Mouse (Mus musculus) megakaryocyte, embryonic 14.5 days (primary cell): ENCODE data around the gene Zfp512b. TPM values are rescaled to one million over a fixed set of nuclear protein-coding genes. Genes with fewer than 3 reads are reported as not detected.

Experiments used
- H3K27me3 ChIP-seq: replicated peaks from 2 replicates; pipeline ENCODE3; 2012; ENCODE audit warnings: inconsistent platforms
- H3K36me3 ChIP-seq: replicated peaks from 2 replicates; pipeline ENCODE3; 2012; ENCODE audit warnings: low read length, inconsistent platforms, mixed read lengths
- H3K4me1 ChIP-seq: 2 replicates; pipeline ENCODE4 v1.6.1; 2012; ENCODE audit warnings: inconsistent platforms
- H3K4me3 ChIP-seq: replicated peaks from 2 replicates; pipeline ENCODE3; 2012; ENCODE audit warnings: moderate library complexity, mild to moderate bottlenecking, inconsistent platforms
- H3K9me3 ChIP-seq: 2 replicates; pipeline ENCODE4 v1.6.1; 2012; ENCODE audit warnings: inconsistent platforms
- FLI1 ChIP-seq: IDR thresholded peaks from 2 replicates; pipeline ENCODE4 v1.6.1; 2012; ENCODE audit warnings: low read length, inconsistent platforms, mixed read lengths
- GATA1 ChIP-seq: IDR thresholded peaks from 3 replicates; pipeline ENCODE4 v1.6.1; 2012; ENCODE audit warnings: mixed read lengths, low read length, inconsistent platforms, borderline replicate concordance
- polyA plus RNA-seq: library from polyadenylated mRNA; stranded (reverse); fragments of >175 nt; gene quantifications from 2 replicates; pipeline ENCODE4 v1.2.3, GENCODE M21; 2012; ENCODE audit warnings: low replicate concordance; ENCODE audit not compliant: insufficient read depth

Gene Zfp512b
- polyA plus RNA-seq, 1 experiment: 12.8 TPM

GRCm38 (mm10) chr2:181589011-181589731 is 3.4 kb downstream of the Zfp512b start:
- Histone ChIP-seq H3K27me3 (no peaks in the 10 kb centered on the region), H3K4me1 (peaks cover 40% of the 10 kb centered on the region), H3K36me3 (peaks cover 66% of the 10 kb centered on the region), H3K9me3 (no peaks in the 10 kb centered on the region), H3K4me3 (no peak overlapping the region)
- TF ChIP-seq FLI1 (no peak), GATA1 (no peak)

GRCm38 (mm10) chr2:181588229-181588780 is 4.3 kb downstream of the Zfp512b start:
- Histone ChIP-seq H3K36me3 (peaks cover 74% of the 10 kb centered on the region), H3K4me1 (peaks cover 37% of the 10 kb centered on the region), H3K27me3 (no peaks in the 10 kb centered on the region), H3K9me3 (no peaks in the 10 kb centered on the region), H3K4me3 (no peak overlapping the region)
- TF ChIP-seq FLI1 (no peak), GATA1 (no peak)

GRCm38 (mm10) chr2:181587796-181588195 is 4.8 kb downstream of the Zfp512b start:
- peaks cover 77% of the 10 kb centered on the region for H3K36me3 ChIP-seq
- no peaks in the 10 kb centered on the region for H3K27me3 ChIP-seq
- peaks cover 32% of the 10 kb centered on the region for H3K4me1 ChIP-seq
- no peak overlapping the region for H3K4me3 ChIP-seq
- no peak for TF ChIP-seq GATA1
- no peak for TF ChIP-seq FLI1
- H3K9me3 ChIP-seq: no peaks in the 10 kb centered on the region

GRCm38 (mm10) chr2:181586124-181586523 is 6.5 kb downstream of the Zfp512b start:
- Histone ChIP-seq H3K27me3 (no peaks in the 10 kb centered on the region), H3K9me3 (no peaks in the 10 kb centered on the region), H3K36me3 (peaks cover 78% of the 10 kb centered on the region), H3K4me3 (no peak overlapping the region), H3K4me1 (peaks cover 28% of the 10 kb centered on the region)
- TF ChIP-seq GATA1: no peak
- no peak for TF ChIP-seq FLI1

- H3K9me3 ChIP-seq: no peaks in the 10 kb centered on the region
- peaks cover 74% of the 10 kb centered on the region for H3K36me3 ChIP-seq
- no peak for TF ChIP-seq GATA1
- no peak for TF ChIP-seq FLI1
- no peaks in the 10 kb centered on the region for H3K27me3 ChIP-seq
- no peak overlapping the region for H3K4me3 ChIP-seq
- peaks cover 25% of the 10 kb centered on the region for H3K4me1 ChIP-seq
Measured at GRCm38 (mm10) chr2:181585506-181585905, 7.1 kb downstream of the Zfp512b start.

GRCm38 (mm10) chr2:181584411-181584942 is 8.1 kb downstream of the Zfp512b start, which contains the start of gene Uckl1:
Gene Uckl1 (minus strand): TSS chr2:181584892.
- peaks cover 34% of the 10 kb centered on the region for H3K4me1 ChIP-seq
- TF ChIP-seq GATA1: no peak
- no peak for TF ChIP-seq FLI1
- H3K4me3 ChIP-seq: no peak within 1 kb of the TSS
- H3K36me3 ChIP-seq: peaks cover 70% of the 10 kb centered on the region
- no peaks in the 10 kb centered on the region for H3K9me3 ChIP-seq
- H3K27me3 ChIP-seq: no peaks in the 10 kb centered on the region

GRCm38 (mm10) chr2:181583460-181584257 is 8.9 kb downstream of the Zfp512b start:
- no peak for TF ChIP-seq FLI1
- no peak for TF ChIP-seq GATA1
- Histone ChIP-seq H3K4me3 (no peak overlapping the region), H3K9me3 (no peaks in the 10 kb centered on the region), H3K27me3 (no peaks in the 10 kb centered on the region), H3K4me1 (peaks cover 42% of the 10 kb centered on the region), H3K36me3 (peaks cover 70% of the 10 kb centered on the region)

GRCm38 (mm10) chr2:181582939-181583338 is 9.7 kb downstream of the Zfp512b start:
- H3K4me3 ChIP-seq: no peak overlapping the region
- peaks cover 43% of the 10 kb centered on the region for H3K4me1 ChIP-seq
- H3K9me3 ChIP-seq: no peaks in the 10 kb centered on the region
- peaks cover 70% of the 10 kb centered on the region for H3K36me3 ChIP-seq
- H3K27me3 ChIP-seq: no peaks in the 10 kb centered on the region
- TF ChIP-seq GATA1 (no peak), FLI1 (no peak)

- peak overlapping the region; percentile 94 for H3K4me3 ChIP-seq
- H3K36me3 ChIP-seq: peaks cover 71% of the 10 kb centered on the region
- no peak for TF ChIP-seq FLI1
- TF ChIP-seq GATA1: no peak
- H3K4me1 ChIP-seq: peaks cover 47% of the 10 kb centered on the region
- no peaks in the 10 kb centered on the region for H3K9me3 ChIP-seq
- H3K27me3 ChIP-seq: no peaks in the 10 kb centered on the region
Measured at GRCm38 (mm10) chr2:181582358-181582757, 10.2 kb downstream of the Zfp512b start.
